Mouse (Mus musculus): ENCODE results near the gene Mapk7.

Gene Mapk7

DNA sequence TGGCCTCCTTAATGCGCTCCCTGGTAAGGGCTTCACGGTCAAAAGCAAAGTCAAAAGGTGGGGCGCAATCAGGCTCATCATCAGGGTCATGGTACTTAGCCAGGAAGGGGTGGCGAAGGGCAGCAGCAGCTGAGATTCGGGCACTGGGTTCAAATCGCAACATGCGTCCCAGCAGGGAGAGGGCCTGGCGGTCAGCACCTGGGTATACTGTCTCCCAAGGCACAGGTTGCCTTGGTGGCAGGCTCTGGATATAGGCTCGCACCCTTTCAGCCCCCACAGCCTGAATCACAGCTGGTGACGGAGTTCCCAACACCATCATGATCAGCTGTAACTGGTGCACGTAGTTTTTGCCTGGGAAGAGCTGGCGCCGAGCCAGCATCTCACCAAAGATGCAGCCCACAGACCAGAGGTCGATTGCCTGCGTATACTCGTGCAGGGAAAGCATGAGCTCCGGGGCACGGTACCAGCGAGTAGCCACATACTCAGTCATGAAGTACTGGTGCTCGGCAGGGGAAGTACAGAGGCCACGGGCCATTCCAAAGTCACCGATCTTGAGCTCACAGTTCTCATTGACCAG, 3.2 kb downstream of the Mapk7 start:
- DNase-seq (ENCODE audit: low spot score in 2 of 2): no peak

DNA sequence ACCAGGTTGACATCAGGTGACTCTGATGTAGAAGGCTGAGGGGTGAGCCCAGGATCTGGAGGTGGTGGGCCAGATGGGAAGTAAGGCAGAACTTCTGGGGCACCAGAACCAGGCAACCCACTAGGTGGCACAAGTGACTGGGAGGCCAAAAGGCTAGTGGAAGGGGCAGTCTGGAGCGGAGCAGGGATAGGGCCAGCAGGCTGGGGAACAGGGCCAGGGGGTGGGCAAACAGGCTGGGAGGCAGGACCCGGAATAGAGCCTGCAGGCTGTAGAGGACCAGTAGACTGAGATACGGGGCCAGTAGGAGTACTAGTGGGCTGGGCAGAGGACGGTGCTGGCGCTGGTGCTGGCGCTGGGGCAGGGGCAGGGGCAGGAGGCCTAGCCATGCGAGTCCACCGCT, 4.3 kb downstream of the Mapk7 start:
- DNase-seq (ENCODE audit: low spot score in 2 of 2): no peak

DNA sequence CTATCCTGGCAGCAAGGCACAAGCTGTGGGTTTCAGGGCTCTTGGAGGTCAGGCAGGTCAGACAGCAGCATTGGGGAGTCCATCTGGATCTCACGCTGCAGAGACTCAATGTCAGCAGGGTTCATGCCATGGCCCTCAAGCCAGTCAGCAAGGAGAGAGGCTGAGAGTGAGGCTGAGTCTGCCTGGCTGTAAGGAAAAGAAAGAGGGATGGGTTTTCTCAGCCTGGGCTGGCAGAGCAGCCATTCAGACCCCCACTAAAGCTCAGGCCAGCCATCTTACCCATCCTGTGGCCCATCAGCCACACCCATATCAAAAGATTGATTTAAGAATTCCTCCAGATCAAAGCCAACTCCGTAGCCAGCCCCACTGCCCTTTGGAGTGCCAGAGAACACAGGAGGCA, 5.1 kb downstream of the Mapk7 start:
- DNase-seq (ENCODE audit: low spot score in 2 of 2): no peak

DNA sequence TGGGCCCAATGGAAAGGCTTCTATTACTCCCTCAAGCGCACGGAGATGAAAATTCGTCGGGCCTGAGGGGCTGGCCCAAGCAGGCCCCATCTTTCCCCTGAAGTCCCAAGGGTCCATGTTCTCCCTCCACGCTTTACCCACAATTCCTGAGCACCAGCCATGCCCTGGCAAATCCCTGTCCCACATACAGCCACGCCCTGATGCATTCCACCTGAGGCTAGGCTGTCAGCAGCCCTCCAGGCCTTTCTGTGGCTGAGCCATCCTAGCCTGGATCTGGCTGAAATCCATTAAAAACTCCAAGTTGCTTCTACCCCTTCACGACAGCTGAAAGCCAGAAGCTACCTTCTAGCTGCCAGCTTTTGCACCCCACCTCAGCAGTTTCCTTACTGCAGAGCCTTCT, 6.3 kb downstream of the Mapk7 start:
- no peak for DNase-seq (ENCODE audit: low spot score in 2 of 2)

DNA sequence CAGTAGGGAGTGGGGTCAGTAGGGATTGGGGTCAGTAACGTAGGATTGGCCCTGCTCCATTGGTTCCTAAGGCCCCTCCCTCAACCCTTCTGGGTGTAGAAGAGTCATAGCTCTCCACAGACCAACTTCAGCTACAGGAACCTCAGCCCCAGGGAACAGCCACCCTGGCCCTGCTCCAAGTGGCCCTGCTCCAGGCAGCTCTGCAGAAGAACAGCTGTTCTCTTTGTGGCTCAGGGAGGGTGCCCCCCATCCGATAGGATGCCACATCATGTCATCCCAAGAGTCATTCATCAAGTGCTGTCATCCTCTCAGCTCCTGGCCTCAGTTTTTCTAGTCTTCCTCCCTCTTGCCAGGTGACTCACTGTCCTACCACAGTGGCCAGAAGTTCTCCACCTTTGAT, 6.8 kb downstream of the Mapk7 start:
- DNase-seq (ENCODE audit: low spot score in 2 of 2): peak in 1 of 2 experiments; percentile 65

DNA sequence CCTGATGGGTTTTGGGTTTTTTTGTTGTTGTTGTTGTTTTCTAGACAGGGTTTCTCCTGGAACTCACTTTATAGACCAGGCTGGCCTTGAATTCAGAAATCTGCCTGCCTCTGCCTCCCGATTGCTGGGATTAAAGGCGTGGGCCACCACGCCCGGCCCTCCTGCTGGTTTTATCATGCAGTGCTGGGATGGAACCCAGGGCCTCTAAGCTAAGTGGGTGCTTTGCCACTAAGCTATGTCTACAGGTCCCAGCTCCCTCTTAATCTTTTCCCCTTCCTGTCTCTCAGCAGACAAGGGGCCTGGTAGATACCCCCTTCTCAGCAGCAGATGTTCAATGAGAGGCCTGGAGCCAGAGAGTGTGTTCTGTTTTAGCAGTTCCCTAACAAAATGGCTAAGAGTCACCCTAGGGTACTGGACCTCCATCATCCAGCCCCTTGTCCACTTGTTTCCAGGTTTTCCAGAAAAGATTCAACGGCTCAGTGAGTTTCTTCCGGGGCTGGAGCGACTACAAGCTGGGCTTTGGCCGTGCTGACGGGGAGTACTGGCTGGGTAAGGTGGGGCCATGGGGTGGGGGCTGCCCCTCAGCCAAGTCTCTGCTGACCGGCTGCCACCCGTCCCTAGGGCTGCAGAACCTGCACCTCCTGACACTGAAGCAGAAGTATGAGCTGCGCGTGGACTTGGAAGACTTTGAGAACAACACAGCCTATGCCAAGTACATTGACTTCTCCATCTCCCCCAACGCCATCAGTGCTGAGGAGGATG, 7.6 kb downstream of the Mapk7 start:
- no peak for DNase-seq (ENCODE audit: low spot score in 2 of 2)

DNA sequence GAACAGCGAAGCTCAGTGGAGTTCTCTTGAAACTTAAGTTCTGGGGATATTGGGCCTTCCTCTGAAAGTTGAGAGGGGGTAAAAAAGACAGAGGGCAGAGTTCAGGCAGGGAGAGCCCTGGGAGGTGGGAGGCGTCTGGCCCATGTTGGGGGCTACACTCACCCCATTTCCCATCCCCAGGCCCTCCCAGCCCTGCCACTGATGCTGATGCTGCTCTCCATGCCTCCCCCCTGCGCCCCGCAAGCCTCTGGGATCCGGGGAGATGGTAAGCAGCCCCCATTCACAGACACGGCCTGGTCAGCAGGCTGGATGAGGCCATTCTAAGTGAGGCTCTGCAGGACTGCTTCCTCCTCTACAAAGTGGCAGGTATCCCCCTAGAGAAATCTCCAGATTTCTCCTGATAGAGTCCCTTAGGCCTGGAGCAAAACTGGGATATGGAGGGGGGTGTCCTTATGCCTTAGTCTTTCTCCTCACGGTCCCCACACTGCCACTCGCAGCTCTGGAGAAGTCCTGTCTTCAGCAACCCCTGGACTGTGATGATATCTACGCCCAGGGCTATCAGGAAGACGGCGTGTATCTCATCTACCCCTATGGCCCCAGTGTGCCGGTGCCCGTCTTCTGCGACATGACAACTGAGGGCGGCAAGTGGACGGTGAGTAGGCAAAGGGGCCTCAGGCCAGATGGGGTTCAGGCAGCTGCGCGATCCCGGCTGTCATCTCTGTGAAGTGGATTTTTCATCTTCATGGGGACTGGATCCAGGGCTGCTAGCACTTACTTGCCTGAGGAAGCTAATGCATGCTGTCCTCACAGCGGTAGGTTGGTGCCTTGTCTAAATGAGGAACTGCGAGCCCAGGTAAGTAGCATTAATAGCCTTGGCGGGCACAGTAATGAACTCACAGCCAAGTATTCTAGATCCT, 8.4 kb downstream of the Mapk7 start:
- DNase-seq (ENCODE audit: low spot score in 2 of 2): no peak

DNA sequence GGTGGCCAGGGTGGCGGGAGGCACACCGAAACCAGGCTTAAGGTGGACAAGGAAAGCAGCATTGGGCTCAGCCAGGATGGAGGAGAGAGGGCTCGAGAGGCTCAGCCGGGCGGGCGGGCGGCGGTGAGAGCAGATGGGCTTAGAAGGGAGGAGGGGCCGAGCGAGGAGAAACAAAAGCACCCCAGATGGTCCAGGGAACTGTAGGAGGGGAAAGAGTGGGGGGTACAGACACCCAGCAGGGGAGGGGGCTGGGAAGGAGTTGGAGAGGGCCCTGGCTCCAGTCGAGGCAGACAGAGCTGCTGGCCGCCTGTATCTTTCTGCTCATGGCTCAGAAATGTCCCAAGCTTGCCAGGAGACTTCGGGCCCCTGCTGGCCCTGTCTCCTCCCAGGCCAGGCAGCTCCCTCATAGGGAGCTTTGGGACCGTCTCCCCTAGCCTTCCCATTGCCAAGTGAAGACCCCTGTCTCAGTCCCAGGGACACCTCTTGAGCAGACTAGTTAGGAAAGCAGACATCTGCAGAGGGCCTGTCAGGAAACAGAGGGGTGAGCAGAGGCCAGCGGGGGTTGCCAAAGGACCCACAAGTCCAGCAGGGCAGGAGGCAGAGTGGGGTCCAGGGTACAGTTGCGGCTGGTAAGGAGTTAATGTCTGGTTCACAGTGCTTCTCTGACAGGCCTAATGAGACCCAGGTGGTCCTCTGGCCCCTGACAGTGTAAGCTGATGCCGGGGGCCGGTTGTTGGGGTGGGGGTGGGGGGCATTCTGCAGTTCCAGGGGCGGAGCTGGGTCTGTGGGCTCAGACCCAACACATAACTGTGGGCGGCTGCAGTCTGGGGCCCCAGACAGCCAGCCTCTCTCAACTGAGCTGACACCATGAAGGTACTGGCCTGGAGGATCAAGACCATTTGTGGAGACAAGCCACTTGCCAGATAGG, 9.3 kb downstream of the Mapk7 start, which contains the start of gene Mfap4:
TSS of gene Mfap4 (plus strand) at position 819 of the 928 bp plus-strand sequence.
- DNase-seq (ENCODE audit: low spot score in 2 of 2): peak; percentile 61 to 64

DNA sequence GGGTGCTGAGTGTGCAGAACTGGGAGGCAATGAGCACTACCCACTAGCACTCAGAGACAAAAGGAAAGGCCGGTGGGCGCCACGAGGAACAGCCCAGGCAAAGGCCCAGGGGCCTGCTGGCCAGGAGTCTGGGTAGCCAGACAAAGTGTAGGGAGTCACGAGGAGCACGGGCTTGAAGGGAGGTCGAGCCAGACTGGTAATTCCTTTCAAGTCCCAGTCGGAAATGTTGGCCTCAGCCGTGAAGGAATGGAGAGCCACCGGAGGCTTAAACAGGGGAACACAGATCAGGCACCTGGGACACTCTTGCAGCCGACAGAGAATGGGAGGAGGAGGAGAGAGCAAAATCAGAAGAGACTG, 10.0 kb downstream of the Mapk7 start:
- DNase-seq (ENCODE audit: low spot score in 2 of 2): no peak

DNA sequence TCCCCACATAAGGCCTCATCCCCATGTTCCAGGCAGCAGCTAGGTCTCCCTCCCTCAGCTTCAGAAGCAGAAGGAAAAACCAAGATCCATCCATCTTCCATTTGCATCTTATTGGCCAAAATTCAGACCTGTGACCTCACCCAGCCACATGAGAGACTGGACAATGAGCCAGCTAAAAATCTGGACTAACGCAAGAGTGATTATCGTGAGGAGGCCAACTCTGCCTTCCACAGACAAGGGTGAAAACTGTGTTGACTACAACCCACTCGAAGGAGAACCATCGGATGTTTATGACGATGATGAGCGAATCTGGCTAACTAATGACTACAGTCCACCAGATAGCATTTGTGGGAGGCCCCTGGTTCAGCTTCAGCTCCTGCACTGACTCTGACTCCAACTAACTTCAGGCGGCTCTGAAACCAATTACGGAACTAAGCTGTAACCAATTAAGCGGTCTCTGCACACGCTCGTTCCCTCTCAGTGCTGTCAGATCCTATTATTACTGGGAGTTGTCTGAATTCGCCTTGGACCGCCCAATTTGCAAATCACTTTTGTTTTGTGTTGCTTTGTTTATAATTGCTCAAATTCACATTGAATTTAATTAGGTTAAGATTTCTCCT, 10.9 kb downstream of the Mapk7 start:
- no peak for DNase-seq (ENCODE audit: low spot score in 2 of 2)

DNA sequence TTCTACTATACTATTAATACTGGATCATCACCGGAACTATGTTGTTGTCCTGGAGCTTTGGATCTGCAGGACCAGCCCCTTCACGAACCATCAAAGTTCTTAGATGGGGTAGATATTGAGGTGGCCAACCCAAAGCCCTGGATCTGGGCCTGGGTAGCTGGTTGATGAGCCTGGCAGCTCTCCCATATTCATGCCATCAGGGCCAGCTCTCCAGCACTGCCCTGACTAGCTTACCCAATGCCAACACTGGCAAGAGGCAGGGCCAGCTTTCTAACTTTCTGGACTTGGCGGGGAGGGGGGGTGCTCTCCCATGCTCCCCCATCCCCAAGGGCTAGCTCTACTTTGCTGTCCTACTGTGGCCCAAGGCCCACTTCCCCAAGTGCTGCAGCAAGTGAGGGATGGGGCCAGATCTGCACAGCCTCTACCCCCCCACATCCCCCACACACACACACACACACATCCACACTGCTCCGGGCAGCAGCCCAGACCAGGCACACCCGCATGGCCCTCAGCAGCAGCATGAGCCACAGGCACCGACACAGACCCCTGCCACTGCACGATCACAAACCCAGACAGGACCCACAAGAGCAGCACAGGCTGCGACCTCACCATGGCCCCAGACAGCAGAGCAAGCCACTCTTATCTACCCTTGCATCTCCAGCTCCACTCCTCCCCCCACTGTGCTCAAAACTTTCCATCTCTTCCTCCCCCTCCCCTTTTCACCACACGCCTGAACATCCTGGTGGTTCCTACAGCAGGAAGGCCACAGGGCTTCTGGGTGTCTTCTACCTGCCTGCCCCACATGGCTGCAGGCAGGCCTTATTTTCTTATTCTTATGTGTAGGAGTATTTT, 12.7 kb downstream of the Mapk7 start:
- no peak for DNase-seq (ENCODE audit: low spot score in 2 of 2)

DNA sequence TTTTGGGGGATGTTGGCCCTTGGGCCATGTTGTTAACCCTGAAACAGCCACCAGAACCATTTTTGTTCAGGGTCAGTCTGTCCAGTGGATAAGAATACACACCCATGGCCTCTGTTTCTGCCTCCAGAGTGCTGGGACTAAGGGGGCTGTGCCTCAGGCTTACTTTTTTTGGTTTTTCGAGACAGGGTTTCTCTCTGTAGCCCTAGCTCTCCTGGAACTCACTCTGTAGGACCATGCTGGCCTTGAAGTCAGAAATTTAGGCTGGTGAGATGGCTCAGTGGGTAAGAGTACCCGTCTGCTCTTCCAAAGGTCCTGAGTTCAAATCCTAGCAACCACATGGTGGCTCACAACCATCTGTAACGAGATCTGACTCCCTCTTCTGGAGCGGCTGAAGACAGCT, 15.4 kb downstream of the Mapk7 start:
- no peak for DNase-seq (ENCODE audit: low spot score in 2 of 2)

DNA sequence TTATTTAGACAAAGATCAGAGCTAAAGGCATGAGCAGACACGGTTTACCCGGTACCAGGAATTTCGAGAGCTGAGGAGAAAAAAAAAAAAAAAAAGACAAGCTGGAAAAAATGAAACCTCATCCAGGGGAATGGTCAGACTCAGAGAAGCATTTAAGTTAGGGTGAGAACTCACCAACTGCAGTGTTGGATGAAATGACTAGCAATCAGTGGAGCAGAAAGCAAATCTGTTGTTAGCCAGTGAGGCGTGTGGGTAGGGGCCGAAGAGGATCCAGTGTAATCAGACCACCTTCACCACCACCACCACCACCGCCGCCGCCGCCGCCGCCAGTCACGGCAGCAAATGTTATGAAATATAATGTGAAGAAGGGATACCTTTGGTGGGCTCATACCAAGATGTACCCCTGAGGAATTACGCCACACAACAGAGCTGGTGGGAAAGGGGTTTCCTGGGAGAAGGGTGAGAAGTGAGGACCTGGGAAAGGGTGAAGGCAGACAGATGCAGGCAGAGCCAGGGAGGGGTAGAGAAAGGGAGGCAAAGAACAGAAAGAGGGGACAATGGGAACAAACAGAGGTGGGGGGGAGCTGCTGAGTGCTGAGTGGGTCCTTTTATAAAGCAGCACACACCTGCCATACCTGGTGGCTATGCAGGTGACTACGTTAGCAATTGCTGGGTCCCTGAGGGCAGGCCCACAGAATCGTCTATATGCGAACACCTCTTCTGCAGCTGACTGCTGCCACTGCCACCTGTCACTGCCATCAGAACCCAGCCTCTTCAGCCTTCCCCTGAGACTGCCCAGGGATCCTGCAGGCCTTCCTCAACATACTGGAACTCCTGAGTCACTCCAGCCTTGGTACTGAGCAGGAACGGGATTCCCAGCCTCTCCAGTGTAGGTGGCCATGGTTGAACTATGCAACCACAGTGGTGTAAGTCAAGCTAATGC, 16.4 kb downstream of the Mapk7 start:
- no peak for DNase-seq (ENCODE audit: low spot score in 2 of 2)

DNA sequence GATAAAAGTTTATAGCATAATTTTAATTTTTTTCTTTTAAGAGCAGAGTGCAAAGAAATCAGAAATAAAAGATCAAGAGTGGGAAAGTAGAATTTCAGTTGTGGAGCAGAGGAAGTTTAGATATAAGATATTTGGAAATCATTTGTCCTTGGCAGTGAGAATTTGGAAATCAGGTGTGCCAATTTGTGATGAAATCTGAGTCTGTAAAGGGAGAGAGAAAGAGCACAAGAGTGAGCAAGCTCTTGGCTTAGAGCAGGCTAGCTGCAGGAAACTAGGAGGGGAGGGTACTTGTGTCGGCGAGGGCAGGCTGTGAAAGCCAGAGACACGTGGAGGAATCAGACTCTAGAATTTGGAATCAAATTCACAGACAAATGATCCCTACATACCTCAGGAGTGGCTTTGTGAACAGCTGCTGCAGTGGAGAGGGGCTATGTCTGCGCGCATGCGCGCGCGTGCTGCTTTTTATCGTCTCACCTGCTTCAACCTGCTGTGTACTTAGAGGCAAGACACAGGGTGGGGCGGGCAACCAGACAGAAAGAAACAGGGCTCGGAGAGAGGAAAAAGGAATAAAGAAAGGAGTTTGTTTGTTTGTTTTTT, 17.3 kb downstream of the Mapk7 start:
- no peak for DNase-seq (ENCODE audit: low spot score in 2 of 2)

DNA sequence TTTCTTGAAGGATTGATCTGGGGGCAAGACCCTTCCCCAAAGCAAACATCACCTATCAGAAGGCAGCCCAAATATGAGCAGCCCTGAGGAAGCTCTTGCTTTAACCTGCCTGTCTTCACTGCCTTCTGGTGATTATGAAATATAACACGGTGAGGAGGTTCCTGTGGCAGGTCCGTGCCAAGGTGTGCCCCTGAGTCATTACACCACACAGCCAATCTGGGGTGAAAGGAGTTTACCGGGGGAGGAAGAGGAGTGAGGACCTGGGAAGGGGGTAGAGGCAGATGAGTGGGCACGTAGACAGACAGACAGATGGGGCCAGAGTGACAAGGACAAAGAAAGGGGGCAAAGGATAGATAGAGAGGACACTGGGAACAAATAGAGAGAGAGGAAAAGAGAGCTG, 20.6 kb downstream of the Mapk7 start:
- no peak for DNase-seq (ENCODE audit: low spot score in 2 of 2)

DNA sequence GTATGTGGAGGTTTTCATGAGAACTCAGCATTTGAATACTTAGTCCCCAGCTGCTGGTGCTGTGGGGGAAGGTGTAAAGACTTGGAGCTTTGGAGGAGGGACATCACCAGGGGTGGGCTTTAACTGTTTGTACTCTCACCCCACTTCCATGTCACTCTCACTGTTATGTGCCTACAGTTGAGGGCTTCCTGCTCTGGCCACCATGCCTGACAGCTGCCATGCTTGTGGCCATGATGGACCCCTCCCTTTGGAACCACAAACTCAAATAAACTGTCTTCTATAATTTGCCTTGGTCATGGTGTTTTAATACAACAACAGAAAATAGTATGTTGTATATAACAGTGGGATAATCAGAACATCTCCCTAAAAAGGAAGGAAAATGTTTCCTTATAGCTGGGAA, 23.3 kb downstream of the Mapk7 start:
- DNase-seq (ENCODE audit: low spot score in 2 of 2): no peak

DNA sequence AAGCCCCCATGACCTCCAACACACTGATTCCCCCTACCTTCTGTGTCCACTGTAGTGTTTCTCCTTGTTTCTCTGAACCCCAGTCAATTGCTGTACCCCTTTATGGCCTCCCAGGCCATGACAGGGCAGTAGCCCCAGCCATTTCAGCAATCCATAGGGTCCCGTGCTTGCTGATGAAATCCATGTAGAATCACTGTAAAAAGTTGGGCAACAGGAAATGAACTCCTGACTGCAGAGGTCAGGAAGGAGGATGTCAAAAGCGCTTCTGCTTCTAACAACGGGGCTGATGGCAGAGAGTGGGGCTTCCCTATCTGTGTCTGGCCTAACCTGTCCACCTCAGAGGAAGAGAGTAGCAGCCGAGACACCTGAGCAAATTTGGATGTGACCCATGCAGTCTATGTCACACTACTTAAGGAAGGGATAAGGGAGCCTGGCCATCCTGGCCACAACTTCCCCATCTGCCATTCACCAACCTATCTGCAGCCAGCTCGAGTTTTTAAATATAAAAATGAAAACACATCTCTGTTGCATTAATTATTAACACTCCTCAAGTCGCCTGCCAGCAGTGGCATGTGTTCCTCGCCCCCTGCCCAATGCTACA, 24.8 kb downstream of the Mapk7 start:
- no peak for DNase-seq (ENCODE audit: low spot score in 2 of 2)

DNA sequence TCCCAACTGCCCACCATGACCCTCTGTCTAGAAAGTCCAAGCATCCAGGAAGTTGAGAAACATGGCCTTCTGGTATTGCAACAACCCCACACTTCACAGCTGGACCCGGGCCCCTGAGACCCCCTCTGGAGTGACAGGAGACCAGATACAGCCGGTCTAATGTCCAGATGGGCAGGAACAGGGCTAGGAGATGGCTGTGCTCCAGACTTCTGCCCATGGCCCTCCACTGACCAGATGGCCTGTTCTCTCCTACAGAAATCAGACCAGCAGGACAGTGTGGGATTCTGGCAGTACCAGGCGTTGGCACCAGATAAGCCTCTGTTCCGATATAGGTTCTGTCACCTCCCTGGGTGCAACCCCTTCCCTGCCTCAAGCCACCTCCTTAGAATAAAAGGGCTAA, 25.7 kb downstream of the Mapk7 start:
- DNase-seq (ENCODE audit: low spot score in 2 of 2): no peak
